Mouse (Mus musculus): ENCODE measurements around the gene Zfp64. TPM values are rescaled to one million over a fixed set of nuclear protein-coding genes. Genes with fewer than 3 reads are reported as not detected.

Zfp64 gene
- polyA plus RNA-seq, 1 experiment from 2014 or later: 44.0 TPM

- peaks cover 4% of the 10 kb centered on the region for H3K36me3 ChIP-seq (replicated peaks; ENCODE audit: control insufficient read depth, insufficient read depth, low read depth, low read length)
- no peaks in the 10 kb centered on the region for H3K27me3 ChIP-seq (ENCODE audit: control insufficient read depth, insufficient read depth, low read length)
- H3K9me3 ChIP-seq (replicated peaks; ENCODE audit: control insufficient read depth, low read length): no peaks in the 10 kb centered on the region
- H3K4me3 ChIP-seq (ENCODE audit: low read depth, low read length): no peak overlapping the region
- ATAC-seq (replicated peaks; ENCODE audit: insufficient number of reproducible peaks, low FRiP score, low TSS enrichment, low read depth) (no peak), DNase-seq (ENCODE audit: low spot score) (peak; percentile 77)
- H3K4me1 ChIP-seq (ENCODE audit: control insufficient read depth, insufficient read depth, low read length): no peaks in the 10 kb centered on the region
- no peak overlapping the region for H3K27ac ChIP-seq (replicated peaks; ENCODE audit: low read depth, low read length)
- H3K4me2 ChIP-seq (ENCODE audit: low read depth, low read length): no peak overlapping the region
- WGBS: 12% methylated on average over 9 of the region's 9 CpGs
- H3K9ac ChIP-seq (replicated peaks; ENCODE audit: low read length): no peak overlapping the region
Observed at GRCm38 (mm10) chr2:168923706-168924105, 31.7 kb downstream of the Zfp64 start.

- Histone ChIP-seq H3K9me3 (replicated peaks; ENCODE audit: control insufficient read depth, low read length) (no peaks in the 10 kb centered on the region), H3K4me2 (ENCODE audit: low read depth, low read length) (no peak overlapping the region), H3K27ac (replicated peaks; ENCODE audit: low read depth, low read length) (no peak overlapping the region), H3K36me3 (replicated peaks; ENCODE audit: control insufficient read depth, insufficient read depth, low read depth, low read length) (peaks cover 4% of the 10 kb centered on the region), H3K4me3 (ENCODE audit: low read depth, low read length) (no peak overlapping the region), H3K27me3 (ENCODE audit: control insufficient read depth, insufficient read depth, low read length) (no peaks in the 10 kb centered on the region), H3K4me1 (ENCODE audit: control insufficient read depth, insufficient read depth, low read length) (no peaks in the 10 kb centered on the region), H3K9ac (replicated peaks; ENCODE audit: low read length) (no peak overlapping the region)
- DNase-seq (ENCODE audit: low spot score) (no peak), ATAC-seq (replicated peaks; ENCODE audit: insufficient number of reproducible peaks, low FRiP score, low TSS enrichment, low read depth) (no peak)
- 83% methylated on average over 5 of the region's 5 CpGs for WGBS
Observed at GRCm38 (mm10) chr2:168922466-168922865, 32.9 kb downstream of the Zfp64 start.

GRCm38 (mm10) chr2:168920007-168920406 is 35.4 kb downstream of the Zfp64 start:
- Histone ChIP-seq H3K4me1 (ENCODE audit: control insufficient read depth, insufficient read depth, low read length) (no peaks in the 10 kb centered on the region), H3K36me3 (replicated peaks; ENCODE audit: control insufficient read depth, insufficient read depth, low read depth, low read length) (no peaks in the 10 kb centered on the region), H3K9me3 (replicated peaks; ENCODE audit: control insufficient read depth, low read length) (no peaks in the 10 kb centered on the region), H3K4me2 (ENCODE audit: low read depth, low read length) (no peak overlapping the region), H3K4me3 (ENCODE audit: low read depth, low read length) (no peak overlapping the region), H3K9ac (replicated peaks; ENCODE audit: low read length) (no peak overlapping the region), H3K27me3 (ENCODE audit: control insufficient read depth, insufficient read depth, low read length) (no peaks in the 10 kb centered on the region), H3K27ac (replicated peaks; ENCODE audit: low read depth, low read length) (no peak overlapping the region)
- no peak for ATAC-seq (replicated peaks; ENCODE audit: insufficient number of reproducible peaks, low FRiP score, low TSS enrichment, low read depth)
- peak; percentile 33 for DNase-seq (ENCODE audit: low spot score)
- 49% methylated on average over 15 of the region's 15 CpGs for WGBS

DNA sequence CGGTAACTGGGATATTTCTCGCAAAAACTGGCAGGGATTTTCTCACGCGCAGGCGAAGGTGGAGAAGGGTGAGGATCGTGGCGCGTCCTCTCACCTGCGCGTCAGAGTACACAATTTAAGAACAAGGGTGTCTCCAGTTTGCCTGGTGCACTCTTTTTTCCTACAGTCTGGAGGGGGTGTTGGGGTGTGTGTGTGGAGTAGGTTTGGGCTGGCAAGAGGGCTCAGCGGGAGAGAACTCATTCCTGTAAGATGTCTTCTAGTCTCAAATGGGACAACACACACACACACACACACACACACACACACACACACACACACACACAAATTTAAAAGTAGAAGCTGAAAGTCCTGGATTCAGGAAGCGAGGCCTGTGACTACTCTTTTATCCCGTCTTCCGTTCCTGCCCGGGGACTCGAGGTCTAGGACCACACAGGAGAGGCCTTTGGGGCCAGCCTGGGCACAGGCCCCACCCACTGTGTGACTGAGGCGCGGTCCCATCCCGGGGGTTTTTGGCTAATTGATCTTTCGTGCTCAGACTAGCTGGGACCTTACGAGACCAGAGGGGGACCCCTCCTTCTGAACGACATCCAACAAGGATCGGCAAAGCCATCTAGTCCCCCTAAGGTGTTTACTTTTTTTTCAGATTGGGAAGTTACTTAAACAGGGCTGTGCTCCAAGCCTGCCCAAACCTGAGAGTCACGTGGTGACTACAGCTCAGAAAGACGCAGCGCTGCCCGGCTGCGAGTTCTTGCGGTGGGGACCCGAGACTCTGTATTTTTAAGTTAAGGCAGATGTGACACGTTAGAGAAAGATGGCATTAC is 42.3 kb downstream of the Zfp64 start:
- H3K4me1 ChIP-seq (ENCODE audit: control insufficient read depth, insufficient read depth, low read length): no peaks in the 10 kb centered on the region; the same call in none of the 2 replicates
- H3K4me2 ChIP-seq (ENCODE audit: low read depth, low read length): peak overlapping the region; percentile 90
- H3K27ac ChIP-seq (replicated peaks; ENCODE audit: low read depth, low read length): no peak overlapping the region
- 1% methylated on average over 31 of the region's 31 CpGs for WGBS
- ATAC-seq (replicated peaks; ENCODE audit: insufficient number of reproducible peaks, low FRiP score, low TSS enrichment, low read depth) (peak; percentile 54; the same call in 1 of the 2 replicates), DNase-seq (ENCODE audit: low spot score) (peak; percentile 62)
- no peak overlapping the region; the same call in 1 of the 2 replicates for H3K9ac ChIP-seq (replicated peaks; ENCODE audit: low read length)
- no peaks in the 10 kb centered on the region for H3K9me3 ChIP-seq (replicated peaks; ENCODE audit: control insufficient read depth, low read length)
- H3K4me3 ChIP-seq (ENCODE audit: low read depth, low read length): peak overlapping the region; percentile 49
- peaks cover 28% of the 10 kb centered on the region for H3K27me3 ChIP-seq (ENCODE audit: control insufficient read depth, insufficient read depth, low read length)
- no peaks in the 10 kb centered on the region for H3K36me3 ChIP-seq (replicated peaks; ENCODE audit: control insufficient read depth, insufficient read depth, low read depth, low read length)

DNA sequence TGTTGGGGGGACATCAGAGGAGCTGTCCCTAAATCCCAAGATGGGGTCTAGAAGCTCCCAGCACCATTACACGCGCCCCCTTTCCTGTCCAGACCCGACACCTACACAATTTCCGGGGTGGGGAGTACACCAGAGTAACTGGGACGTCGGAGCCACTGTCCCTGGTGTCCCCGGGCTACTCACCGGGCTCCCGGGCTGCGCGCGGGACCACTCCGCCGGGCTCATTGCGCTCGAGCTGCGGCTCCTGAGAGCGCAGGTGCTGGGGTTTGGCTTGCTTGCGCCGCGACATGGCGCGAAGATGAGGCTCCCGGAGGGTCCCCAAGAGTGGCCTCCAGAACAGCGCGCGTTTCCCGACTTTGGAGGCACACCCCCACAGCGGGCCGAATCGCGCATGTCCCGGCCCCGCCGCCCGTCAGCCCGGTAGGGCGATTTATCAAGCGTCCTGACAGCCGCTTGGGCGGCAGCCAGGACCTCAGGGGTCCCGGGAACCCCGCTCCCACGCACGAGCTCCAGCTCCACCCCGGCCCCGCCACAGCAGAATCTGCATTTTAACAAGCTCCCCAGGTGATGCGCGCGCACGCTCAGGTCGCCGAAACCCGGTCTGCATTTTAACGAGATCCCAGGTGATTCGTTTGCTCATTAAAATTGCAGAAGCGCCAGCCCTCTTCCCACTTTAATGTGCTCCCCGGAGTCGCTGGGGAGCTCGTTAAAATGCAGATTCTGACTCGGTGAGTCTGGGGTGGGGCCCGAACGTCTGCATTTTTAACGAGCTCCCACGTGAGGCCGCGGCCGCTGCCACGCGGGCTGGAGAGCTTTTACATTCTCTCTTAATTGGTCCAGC is 43.1 kb downstream of the Zfp64 start:
- WGBS: under 1% methylated on average over 66 of the region's 70 CpGs
- Histone ChIP-seq H3K4me2 (ENCODE audit: low read depth, low read length) (peak overlapping the region; percentile 90), H3K9ac (replicated peaks; ENCODE audit: low read length) (peak overlapping the region; percentile 43), H3K27ac (replicated peaks; ENCODE audit: low read depth, low read length) (no peak overlapping the region), H3K9me3 (replicated peaks; ENCODE audit: control insufficient read depth, low read length) (no peaks in the 10 kb centered on the region), H3K27me3 (ENCODE audit: control insufficient read depth, insufficient read depth, low read length) (peaks cover 28% of the 10 kb centered on the region), H3K4me1 (ENCODE audit: control insufficient read depth, insufficient read depth, low read length) (no peaks in the 10 kb centered on the region; the same call in none of the 2 replicates), H3K36me3 (replicated peaks; ENCODE audit: control insufficient read depth, insufficient read depth, low read depth, low read length) (no peaks in the 10 kb centered on the region), H3K4me3 (ENCODE audit: low read depth, low read length) (peak overlapping the region; percentile 49)
- ATAC-seq (replicated peaks; ENCODE audit: insufficient number of reproducible peaks, low FRiP score, low TSS enrichment, low read depth) (no peak), DNase-seq (ENCODE audit: low spot score) (peak; percentile 34)

GRCm38 (mm10) chr2:168911527-168911926 is 43.9 kb downstream of the Zfp64 start:
- WGBS: 2% methylated on average over 19 of the region's 19 CpGs
- Histone ChIP-seq H3K4me1 (ENCODE audit: control insufficient read depth, insufficient read depth, low read length) (no peaks in the 10 kb centered on the region; the same call in none of the 2 replicates), H3K9me3 (replicated peaks; ENCODE audit: control insufficient read depth, low read length) (no peaks in the 10 kb centered on the region), H3K27me3 (ENCODE audit: control insufficient read depth, insufficient read depth, low read length) (peaks cover 28% of the 10 kb centered on the region), H3K9ac (replicated peaks; ENCODE audit: low read length) (no peak overlapping the region), H3K36me3 (replicated peaks; ENCODE audit: control insufficient read depth, insufficient read depth, low read depth, low read length) (no peaks in the 10 kb centered on the region), H3K4me2 (ENCODE audit: low read depth, low read length) (peak overlapping the region; percentile 90), H3K27ac (replicated peaks; ENCODE audit: low read depth, low read length) (no peak overlapping the region), H3K4me3 (ENCODE audit: low read depth, low read length) (peak overlapping the region; percentile 49)
- DNase-seq (ENCODE audit: low spot score) (peak; percentile 35), ATAC-seq (replicated peaks; ENCODE audit: insufficient number of reproducible peaks, low FRiP score, low TSS enrichment, low read depth) (no peak)

DNA sequence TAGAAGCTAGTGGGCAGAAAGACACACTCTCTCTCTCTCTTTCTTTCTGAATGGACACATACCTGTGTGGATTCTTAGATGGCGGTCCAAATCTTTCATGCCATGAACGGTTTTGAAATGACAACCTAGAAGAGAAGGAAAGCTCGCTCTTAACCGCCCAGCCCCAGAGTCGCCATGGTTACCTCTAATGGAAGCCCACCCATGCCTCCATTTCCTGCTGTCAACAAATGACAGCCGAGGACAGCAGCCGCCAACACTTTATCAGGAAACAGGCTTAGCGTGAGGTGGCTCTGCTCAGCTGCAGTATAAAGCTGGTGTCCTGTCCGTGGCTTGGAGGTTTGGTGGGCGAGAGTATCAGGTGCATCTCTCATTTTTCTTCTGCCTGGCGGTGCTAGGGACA is 49.4 kb downstream of the Zfp64 start:
- H3K9ac ChIP-seq (replicated peaks; ENCODE audit: low read length): no peak overlapping the region
- H3K9me3 ChIP-seq (replicated peaks; ENCODE audit: control insufficient read depth, low read length): no peaks in the 10 kb centered on the region
- H3K27me3 ChIP-seq (ENCODE audit: control insufficient read depth, insufficient read depth, low read length): peaks cover 5% of the 10 kb centered on the region
- H3K36me3 ChIP-seq (replicated peaks; ENCODE audit: control insufficient read depth, insufficient read depth, low read depth, low read length): no peaks in the 10 kb centered on the region
- no peak for DNase-seq (ENCODE audit: low spot score)
- no peaks in the 10 kb centered on the region for H3K4me1 ChIP-seq (ENCODE audit: control insufficient read depth, insufficient read depth, low read length)
- H3K4me2 ChIP-seq (ENCODE audit: low read depth, low read length): no peak overlapping the region
- 47% methylated on average over 11 of the region's 11 CpGs for WGBS
- ATAC-seq (replicated peaks; ENCODE audit: insufficient number of reproducible peaks, low FRiP score, low TSS enrichment, low read depth): no peak
- no peak overlapping the region for H3K4me3 ChIP-seq (ENCODE audit: low read depth, low read length)
- H3K27ac ChIP-seq (replicated peaks; ENCODE audit: low read depth, low read length): no peak overlapping the region

GRCm38 (mm10) chr2:168904846-168905245 is 50.5 kb downstream of the Zfp64 start:
- WGBS: 68% methylated on average over 3 of the region's 3 CpGs
- Histone ChIP-seq H3K27ac (replicated peaks; ENCODE audit: low read depth, low read length) (no peak overlapping the region), H3K9me3 (replicated peaks; ENCODE audit: control insufficient read depth, low read length) (no peaks in the 10 kb centered on the region), H3K4me1 (ENCODE audit: control insufficient read depth, insufficient read depth, low read length) (no peaks in the 10 kb centered on the region), H3K4me3 (ENCODE audit: low read depth, low read length) (no peak overlapping the region), H3K36me3 (replicated peaks; ENCODE audit: control insufficient read depth, insufficient read depth, low read depth, low read length) (no peaks in the 10 kb centered on the region), H3K4me2 (ENCODE audit: low read depth, low read length) (no peak overlapping the region), H3K9ac (replicated peaks; ENCODE audit: low read length) (no peak overlapping the region), H3K27me3 (ENCODE audit: control insufficient read depth, insufficient read depth, low read length) (no peaks in the 10 kb centered on the region)
- no peak for ATAC-seq (replicated peaks; ENCODE audit: insufficient number of reproducible peaks, low FRiP score, low TSS enrichment, low read depth)
- DNase-seq (ENCODE audit: low spot score): no peak

Data from embryonic facial prominence, embryonic 11.5 days (tissue).